Mouse (Mus musculus) forebrain, embryonic 15.5 days (tissue): Measurements from ENCODE around the gene Fras1. TPM values are rescaled to one million over a fixed set of nuclear protein-coding genes. Genes with fewer than 3 reads are reported as not detected.

Source experiments
- ATAC-seq: fragments of 200-750 bp; cut with Nextera tagmentation; replicated peaks from 2 replicates; pipeline ENCODE4 v1.8.0; 2017; ENCODE audit warnings: mild to moderate bottlenecking, moderate TSS enrichment, moderate library complexity
- H3K27ac ChIP-seq: fragments of 300-500 bp; sonication (generic); replicated peaks from 2 replicates; pipeline ENCODE4 v1.5.1; 2015; ENCODE audit warnings: mild to moderate bottlenecking, inconsistent platforms
- H3K27me3 ChIP-seq: fragments of 300-500 bp; sonication (generic); 2 replicates; pipeline ENCODE4 v1.6.1; 2015; ENCODE audit warnings: inconsistent platforms
- H3K36me3 ChIP-seq: fragments of 300-500 bp; sonication (generic); 2 replicates; pipeline ENCODE4 v1.6.1; 2015; ENCODE audit warnings: mild to moderate bottlenecking, inconsistent platforms
- H3K4me1 ChIP-seq: fragments of 300-500 bp; sonication (generic); 2 replicates; pipeline ENCODE4 v1.6.1; 2015; ENCODE audit warnings: inconsistent platforms
- H3K4me2 ChIP-seq: fragments of 300-500 bp; sonication (generic); replicated peaks from 2 replicates; pipeline ENCODE4 v1.6.1; 2015; ENCODE audit warnings: mild to moderate bottlenecking, inconsistent platforms
- H3K4me3 ChIP-seq: fragments of 300-500 bp; sonication (generic); 2 replicates; pipeline ENCODE4 v1.5.1; 2015; ENCODE audit warnings: mild to moderate bottlenecking, inconsistent platforms
- H3K9ac ChIP-seq: fragments of 300-500 bp; sonication (generic); replicated peaks from 2 replicates; pipeline ENCODE4 v1.6.1; 2015; ENCODE audit warnings: mild to moderate bottlenecking, inconsistent platforms
- H3K9me3 ChIP-seq: fragments of 300-500 bp; sonication (generic); 2 replicates; pipeline ENCODE4 v1.6.1; 2016; ENCODE audit warnings: inconsistent platforms
- WGBS: fragments of 180-500 bp; shearing (Covaris S2); methylation state at CpG from one replicate; pipeline ENCODE4 v1.1.7; 2015; ENCODE audit warnings: mixed read lengths; 5-methylcytosine and 5-hydroxymethylcytosine counted together
- polyA plus RNA-seq: library from polyadenylated mRNA; unstranded; fragments of >200 nt; fragmentation: Nextera tagmentation; extraction: Ambion mirVana; gene quantifications from 2 replicates; pipeline ENCODE4 v1.2.1, GENCODE M21; 2015

Gene Fras1
- polyA plus RNA-seq, 1 experiment from 2014 or later: 5.1 TPM

- H3K4me3 ChIP-seq: no peak overlapping the region
- ATAC-seq: no peak
- H3K36me3 ChIP-seq: no peaks in the 10 kb centered on the region
- no peaks in the 10 kb centered on the region for H3K9me3 ChIP-seq
- H3K27ac ChIP-seq: peak overlapping the region; percentile 25; the same call in 1 of the 2 replicates
- H3K4me2 ChIP-seq: no peak overlapping the region
- no peak overlapping the region for H3K9ac ChIP-seq
- H3K27me3 ChIP-seq: no peaks in the 10 kb centered on the region
- WGBS: 39% methylated on average over 4 of the region's 4 CpGs
- H3K4me1 ChIP-seq: peaks cover 8% of the 10 kb centered on the region; the same call in 1 of the 2 replicates
Observed at GRCm38 (mm10) chr5:96457436-96457958, 83.7 kb downstream of the Fras1 start.

- Histone ChIP-seq H3K4me2 (no peak overlapping the region), H3K27ac (no peak overlapping the region), H3K4me3 (no peak overlapping the region), H3K4me1 (peaks cover 8% of the 10 kb centered on the region; the same call in 1 of the 2 replicates), H3K36me3 (no peaks in the 10 kb centered on the region), H3K9me3 (no peaks in the 10 kb centered on the region), H3K27me3 (no peaks in the 10 kb centered on the region), H3K9ac (no peak overlapping the region)
- WGBS: 83% methylated on average over 4 of the region's 4 CpGs
- no peak for ATAC-seq
Observed at GRCm38 (mm10) chr5:96459605-96460004, 85.8 kb downstream of the Fras1 start.

- H3K4me2 ChIP-seq: no peak overlapping the region
- no peak overlapping the region for H3K4me3 ChIP-seq
- H3K27ac ChIP-seq: no peak overlapping the region
- H3K9ac ChIP-seq: no peak overlapping the region
- H3K27me3 ChIP-seq: no peaks in the 10 kb centered on the region
- no peak for ATAC-seq
- no peaks in the 10 kb centered on the region for H3K36me3 ChIP-seq
- 97% methylated on average over 2 of the region's 2 CpGs for WGBS
- no peaks in the 10 kb centered on the region for H3K9me3 ChIP-seq
- H3K4me1 ChIP-seq: peaks cover 7% of the 10 kb centered on the region; the same call in 1 of the 2 replicates
Observed at GRCm38 (mm10) chr5:96462197-96462596, 88.4 kb downstream of the Fras1 start.

- WGBS: 68% methylated on average over 7 of the region's 7 CpGs
- H3K4me1 ChIP-seq: no peaks in the 10 kb centered on the region
- H3K27ac ChIP-seq: no peak overlapping the region
- no peaks in the 10 kb centered on the region for H3K36me3 ChIP-seq
- no peak for ATAC-seq
- no peaks in the 10 kb centered on the region for H3K27me3 ChIP-seq
- H3K9me3 ChIP-seq: no peaks in the 10 kb centered on the region
- H3K4me3 ChIP-seq: no peak overlapping the region
- no peak overlapping the region for H3K9ac ChIP-seq
- no peak overlapping the region for H3K4me2 ChIP-seq
Observed at GRCm38 (mm10) chr5:96466461-96466860, 92.7 kb downstream of the Fras1 start.

GRCm38 (mm10) chr5:96471995-96472394 lies 98.2 kb downstream of the Fras1 start:
- Histone ChIP-seq H3K27me3 (no peaks in the 10 kb centered on the region), H3K36me3 (no peaks in the 10 kb centered on the region), H3K4me3 (no peak overlapping the region), H3K27ac (no peak overlapping the region), H3K9ac (no peak overlapping the region), H3K4me2 (no peak overlapping the region), H3K4me1 (no peaks in the 10 kb centered on the region), H3K9me3 (no peaks in the 10 kb centered on the region)
- WGBS: 32% methylated on average over 3 of the region's 3 CpGs
- ATAC-seq: no peak

GRCm38 (mm10) chr5:96475488-96475887 lies 101.7 kb downstream of the Fras1 start:
- Histone ChIP-seq H3K27ac (no peak overlapping the region), H3K9me3 (no peaks in the 10 kb centered on the region), H3K36me3 (no peaks in the 10 kb centered on the region), H3K9ac (no peak overlapping the region), H3K27me3 (no peaks in the 10 kb centered on the region), H3K4me1 (0 out of 2 replicates have a peak, but pooled peaks cover 5% of the 10 kb centered on the region), H3K4me2 (no peak overlapping the region), H3K4me3 (no peak overlapping the region)
- WGBS: 82% methylated on average over 3 of the region's 3 CpGs
- no peak for ATAC-seq

- Histone ChIP-seq H3K27ac (no peak overlapping the region), H3K27me3 (no peaks in the 10 kb centered on the region), H3K9me3 (no peaks in the 10 kb centered on the region), H3K4me2 (no peak overlapping the region), H3K4me3 (no peak overlapping the region), H3K4me1 (0 out of 2 replicates have a peak, but pooled peaks cover 5% of the 10 kb centered on the region), H3K36me3 (no peaks in the 10 kb centered on the region), H3K9ac (no peak overlapping the region)
- ATAC-seq: no peak
Observed at GRCm38 (mm10) chr5:96479003-96479402, 105.2 kb downstream of the Fras1 start.

- Histone ChIP-seq H3K4me1 (0 out of 2 replicates have a peak, but pooled peaks cover 5% of the 10 kb centered on the region), H3K4me3 (no peak overlapping the region), H3K27me3 (no peaks in the 10 kb centered on the region), H3K9me3 (no peaks in the 10 kb centered on the region), H3K27ac (no peak overlapping the region), H3K36me3 (no peaks in the 10 kb centered on the region), H3K9ac (no peak overlapping the region), H3K4me2 (no peak overlapping the region)
- no peak for ATAC-seq
- 93% methylated on average over 2 of the region's 2 CpGs for WGBS
Observed at GRCm38 (mm10) chr5:96481159-96481558, 107.4 kb downstream of the Fras1 start.

- H3K27me3 ChIP-seq: no peaks in the 10 kb centered on the region
- 0 out of 2 replicates have a peak, but pooled peaks cover 5% of the 10 kb centered on the region for H3K4me1 ChIP-seq
- H3K27ac ChIP-seq: no peak overlapping the region
- no peak overlapping the region for H3K4me3 ChIP-seq
- H3K4me2 ChIP-seq: no peak overlapping the region
- 85% methylated on average over 4 of the region's 4 CpGs for WGBS
- H3K9me3 ChIP-seq: no peaks in the 10 kb centered on the region
- no peaks in the 10 kb centered on the region for H3K36me3 ChIP-seq
- no peak for ATAC-seq
- no peak overlapping the region for H3K9ac ChIP-seq
Observed at GRCm38 (mm10) chr5:96482054-96482453, 108.3 kb downstream of the Fras1 start.

GRCm38 (mm10) chr5:96492497-96492896 lies 118.7 kb downstream of the Fras1 start:
- no peak for ATAC-seq
- no peaks in the 10 kb centered on the region for H3K27me3 ChIP-seq
- H3K36me3 ChIP-seq: no peaks in the 10 kb centered on the region
- H3K4me1 ChIP-seq: no peaks in the 10 kb centered on the region
- no peaks in the 10 kb centered on the region for H3K9me3 ChIP-seq
- WGBS: 91% methylated on average over 1 of the region's 1 CpGs
- no peak overlapping the region for H3K4me2 ChIP-seq
- no peak overlapping the region for H3K4me3 ChIP-seq
- no peak overlapping the region for H3K27ac ChIP-seq
- no peak overlapping the region for H3K9ac ChIP-seq

- no peak overlapping the region for H3K9ac ChIP-seq
- 94% methylated on average over 7 of the region's 7 CpGs for WGBS
- H3K9me3 ChIP-seq: no peaks in the 10 kb centered on the region
Observed at GRCm38 (mm10) chr5:96494502-96495292, 120.9 kb downstream of the Fras1 start.

GRCm38 (mm10) chr5:96498083-96498482 lies 124.3 kb downstream of the Fras1 start:
- WGBS: 78% methylated on average over 2 of the region's 2 CpGs
- no peak overlapping the region for H3K4me2 ChIP-seq
- no peak for ATAC-seq
- no peak overlapping the region for H3K27ac ChIP-seq
- H3K9ac ChIP-seq: no peak overlapping the region
- no peaks in the 10 kb centered on the region for H3K36me3 ChIP-seq
- H3K27me3 ChIP-seq: no peaks in the 10 kb centered on the region
- no peaks in the 10 kb centered on the region for H3K9me3 ChIP-seq
- no peaks in the 10 kb centered on the region for H3K4me1 ChIP-seq
- no peak overlapping the region for H3K4me3 ChIP-seq

More at GRCm38 (mm10) chr5:96494502-96495292, 120.9 kb downstream of the Fras1 start:
- no peak for ATAC-seq
- Histone ChIP-seq H3K4me1 (no peaks in the 10 kb centered on the region), H3K4me3 (no peak overlapping the region), H3K36me3 (no peaks in the 10 kb centered on the region), H3K27ac (no peak overlapping the region), H3K4me2 (no peak overlapping the region), H3K27me3 (no peaks in the 10 kb centered on the region)
